Mouse (Mus musculus) gastrocnemius, adult 8-10 months (tissue): ENCODE results near the gene Izumo4. TPM values are rescaled to one million over a fixed set of nuclear protein-coding genes. Genes with fewer than 3 reads are reported as not detected.

Experiments used
- DNase-seq, 2 experiments: peaks; one replicate each; pipeline ENCODE4 v3.0.0; 2022; ENCODE audit warnings: low spot score in 2 of 2
- total RNA-seq, 4 experiments: library from RNA; stranded (reverse); gene quantifications; 2 replicates each; pipeline ENCODE4 v1.2.4; 2022

The Izumo4 gene
- total RNA-seq, 4 experiments from 2014 or later = 1.0 to 3.1 (median 2.7) TPM

GRCm38 (mm10) chr10:80686617-80687016 is 15.4 kb upstream of the Izumo4 start:
- no peak for DNase-seq

- peak; percentile 72 to 73 for DNase-seq
Measured at GRCm38 (mm10) chr10:80687850-80688249, 14.1 kb upstream of the Izumo4 start.

GRCm38 (mm10) chr10:80692249-80693165 is 9.5 kb upstream of the Izumo4 start:
- DNase-seq = no peak

- no peak for DNase-seq
Measured at GRCm38 (mm10) chr10:80693401-80694045, 8.5 kb upstream of the Izumo4 start.

GRCm38 (mm10) chr10:80694159-80694938 is 7.6 kb upstream of the Izumo4 start:
- DNase-seq = no peak

- no peak for DNase-seq
Measured at GRCm38 (mm10) chr10:80695186-80695585, 6.8 kb upstream of the Izumo4 start.

- no peak for DNase-seq
Measured at GRCm38 (mm10) chr10:80695801-80696501, 6.0 kb upstream of the Izumo4 start.

- no peak for DNase-seq
Measured at GRCm38 (mm10) chr10:80696502-80697392, 5.2 kb upstream of the Izumo4 start.

- no peak for DNase-seq
Measured at GRCm38 (mm10) chr10:80697393-80697787, 4.6 kb upstream of the Izumo4 start.

GRCm38 (mm10) chr10:80697812-80698211 is 4.2 kb upstream of the Izumo4 start:
- no peak for DNase-seq

GRCm38 (mm10) chr10:80698605-80699004 is 3.4 kb upstream of the Izumo4 start:
- no peak for DNase-seq

GRCm38 (mm10) chr10:80700038-80700504 is 1.9 kb upstream of the Izumo4 start:
- no peak for DNase-seq

GRCm38 (mm10) chr10:80700732-80701131 is 1.3 kb upstream of the Izumo4 start:
- no peak for DNase-seq

GRCm38 (mm10) chr10:80702536-80703390 is 779 bp downstream of the Izumo4 start:
- peak; percentile 93 to 96 for DNase-seq

- DNase-seq = no peak
Measured at GRCm38 (mm10) chr10:80703643-80704042, 1.7 kb downstream of the Izumo4 start.

GRCm38 (mm10) chr10:80704418-80704817 is 2.4 kb downstream of the Izumo4 start:
- DNase-seq = no peak

GRCm38 (mm10) chr10:80705033-80705432 is 3.0 kb downstream of the Izumo4 start:
- no peak for DNase-seq

GRCm38 (mm10) chr10:80705479-80705878 is 3.5 kb downstream of the Izumo4 start:
- DNase-seq = no peak

- no peak for DNase-seq
Measured at GRCm38 (mm10) chr10:80710834-80711233, 8.8 kb downstream of the Izumo4 start.
